Mouse (Mus musculus): Measurements from ENCODE around the gene Dennd2c.
"Not testable (repeated sequence)": the region's sequence is repeated elsewhere in the genome, so short reads cannot be mapped to it uniquely, and the experiment has no call there.

Dennd2c gene

DNA sequence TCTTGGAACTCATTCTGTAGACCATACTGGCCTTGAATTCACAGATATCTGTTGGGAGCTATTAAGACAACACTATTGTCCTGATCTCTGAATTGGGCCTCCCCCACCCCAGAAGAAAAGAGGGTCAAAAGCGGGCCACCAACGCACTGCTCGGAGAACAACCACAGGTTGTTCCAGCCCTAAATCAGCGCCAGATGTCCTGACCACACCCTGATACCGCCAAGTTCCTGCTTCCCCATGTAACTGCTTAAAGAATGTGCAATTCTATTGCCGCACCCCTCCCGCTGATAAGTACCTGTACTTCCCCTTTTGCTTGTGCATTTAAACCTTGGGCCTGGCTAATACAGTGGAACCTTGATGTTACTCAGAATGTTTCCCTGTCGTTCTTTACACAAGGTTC is 113.0 kb downstream of the Dennd2c start:
- DNase-seq (ENCODE audit: low spot score) = not testable (repeated sequence)

Data from c-Kit-positive CD71-positive TER-119-positive erythroid progenitor cells, embryonic 14.5 days (primary cell).